Mouse (Mus musculus) heart, postnatal 0 days (tissue): ENCODE results near the gene Zfp697. TPM values are rescaled to one million over a fixed set of nuclear protein-coding genes. Genes with fewer than 3 reads are reported as not detected.

Source experiments
- ATAC-seq: fragments of 200-750 bp; cut with Nextera tagmentation; 2 replicates; pipeline ENCODE4 v1.8.0; 2017; ENCODE audit warnings: low read depth, moderate number of reproducible peaks, moderate library complexity; ENCODE audit not compliant: insufficient read depth
- DNase-seq: peaks from one replicate; pipeline ENCODE4 v3.0.0-alpha.2; 2016; ENCODE audit warnings: low spot score
- H3K27ac ChIP-seq: fragments of 300-500 bp; sonication (generic); 2 replicates; pipeline ENCODE4 v1.5.1; 2014; ENCODE audit warnings: low read depth, mild to moderate bottlenecking
- H3K27me3 ChIP-seq: fragments of 300-500 bp; sonication (generic); 2 replicates; pipeline ENCODE4 v1.6.1; 2014; ENCODE audit warnings: low read length, mixed read lengths; ENCODE audit not compliant: control insufficient read depth, insufficient read depth
- H3K36me3 ChIP-seq: fragments of 300-500 bp; sonication (generic); replicated peaks from 2 replicates; pipeline ENCODE4 v1.6.1; 2014; ENCODE audit warnings: low read length, mixed read lengths; ENCODE audit not compliant: control insufficient read depth, insufficient read depth
- H3K4me1 ChIP-seq: fragments of 300-500 bp; sonication (generic); 2 replicates; pipeline ENCODE4 v1.6.1; 2014; ENCODE audit warnings: antibody characterized with exemption; ENCODE audit not compliant: control insufficient read depth, insufficient read depth
- H3K4me2 ChIP-seq: fragments of 300-500 bp; sonication (generic); 2 replicates; pipeline ENCODE4 v1.6.1; 2014; ENCODE audit warnings: low read depth, mild to moderate bottlenecking, low read length, moderate library complexity
- H3K4me3 ChIP-seq: fragments of 300-500 bp; sonication (generic); 2 replicates; pipeline ENCODE4 v1.5.1; 2014; ENCODE audit warnings: low read depth, low read length
- H3K9ac ChIP-seq: fragments of 300-500 bp; sonication (generic); replicated peaks from 2 replicates; pipeline ENCODE4 v1.6.1; 2014; ENCODE audit warnings: low read depth, low read length, mixed read lengths
- H3K9me3 ChIP-seq: fragments of 300-500 bp; sonication (generic); replicated peaks from 2 replicates; pipeline ENCODE4 v1.6.1; 2016; ENCODE audit warnings: low read length; ENCODE audit not compliant: control insufficient read depth
- CTCF ChIP-seq: IDR thresholded peaks from 2 replicates; pipeline ENCODE4 v1.5.1; 2016; ENCODE audit warnings: antibody characterized with exemption, control low read depth, low read depth
- EP300 ChIP-seq: IDR thresholded peaks from 2 replicates; pipeline ENCODE4 v1.6.1; 2016; ENCODE audit warnings: antibody characterized with exemption, low read depth
- whole genome bisulfite sequencing: fragments of 180-500 bp; shearing (Covaris S2); extraction: QIAGEN DNeasy Blood & Tissue Kit; methylation state at CpG from one replicate; pipeline ENCODE4 v1.1.7; 2014; 5-methylcytosine and 5-hydroxymethylcytosine counted together
- polyA plus RNA-seq: library from polyadenylated mRNA; unstranded; fragments of >200 nt; fragmentation: Nextera tagmentation; extraction: Ambion mirVana; gene quantifications from 2 replicates; pipeline ENCODE4 v1.2.1, GENCODE M21; 2015
- total RNA-seq: library from RNA; depleted of rRNA; stranded (reverse); fragments of >200 nt; gene quantifications from 2 replicates; pipeline ENCODE4 v1.2.3, GENCODE M21; 2014; ENCODE audit warnings: low replicate concordance

Gene Zfp697
- total and polyA plus RNA-seq, 2 experiments from 2014 or later: 9.4 to 20.8 TPM

DNA sequence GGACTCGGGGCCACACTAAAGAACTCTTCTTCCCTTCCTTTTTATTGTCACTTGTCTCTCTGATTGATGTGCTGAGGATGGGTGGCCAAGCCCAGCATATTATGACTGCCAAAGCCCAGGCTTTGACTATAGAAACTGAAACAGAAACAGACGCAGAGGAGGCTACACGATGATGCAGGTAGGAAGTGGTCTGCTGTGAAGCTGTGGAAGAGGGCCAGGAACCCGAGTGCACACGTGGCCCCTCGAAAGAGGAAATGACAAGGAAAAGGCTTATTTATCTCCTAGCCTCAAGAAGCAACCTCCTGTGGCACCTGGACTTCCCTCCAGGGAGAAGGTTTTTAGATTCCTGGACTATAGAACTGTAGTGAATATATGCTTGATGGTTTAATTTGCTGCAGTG lies 34.2 kb upstream of the Zfp697 start:
- 55% methylated on average over 6 of the region's 6 CpGs for WGBS
- H3K4me3 ChIP-seq: no peak overlapping the region
- no peak overlapping the region for H3K27ac ChIP-seq
- H3K27me3 ChIP-seq: no peaks in the 10 kb centered on the region
- ATAC-seq (no peak), DNase-seq (no peak)
- no peaks in the 10 kb centered on the region for H3K4me1 ChIP-seq
- no peak overlapping the region; the same call in 1 of the 2 replicates for H3K4me2 ChIP-seq
- H3K36me3 ChIP-seq: no peaks in the 10 kb centered on the region
- TF ChIP-seq EP300: no peak
- no peak for TF ChIP-seq CTCF
- no peak overlapping the region for H3K9ac ChIP-seq
- H3K9me3 ChIP-seq: no peaks in the 10 kb centered on the region

DNA sequence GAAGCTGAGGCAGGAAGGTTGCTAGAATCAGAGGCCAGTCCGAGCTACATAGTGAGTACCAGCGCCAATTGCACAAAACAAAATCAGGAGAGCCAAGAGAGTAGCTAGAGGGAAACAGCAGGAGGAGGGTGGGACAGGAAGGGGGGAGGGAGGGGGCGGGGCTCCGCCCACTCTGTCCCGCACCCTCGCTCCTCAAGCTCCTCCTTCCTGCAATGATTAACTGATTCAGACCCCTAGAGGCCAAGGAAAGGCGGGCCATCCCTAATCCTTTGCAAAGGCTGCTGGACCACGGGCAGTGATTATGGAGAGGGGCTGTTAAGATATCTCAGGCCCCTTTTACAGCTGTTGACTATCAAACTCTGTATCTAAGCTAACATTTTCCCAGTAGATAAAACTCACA lies 33.6 kb upstream of the Zfp697 start:
- no peak for DNase-seq
- no peaks in the 10 kb centered on the region for H3K9me3 ChIP-seq
- H3K4me3 ChIP-seq: no peak overlapping the region
- no peak overlapping the region for H3K9ac ChIP-seq
- no peak overlapping the region for H3K27ac ChIP-seq
- H3K27me3 ChIP-seq: no peaks in the 10 kb centered on the region
- TF ChIP-seq CTCF: no peak
- no peak for TF ChIP-seq EP300
- H3K4me2 ChIP-seq: no peak overlapping the region
- no peaks in the 10 kb centered on the region for H3K36me3 ChIP-seq
- ATAC-seq: no peak
- 19% methylated on average over 7 of the region's 8 CpGs for WGBS
- H3K4me1 ChIP-seq: 0 out of 2 replicates have a peak, but pooled peaks cover 3% of the 10 kb centered on the region

- 33% methylated on average over 7 of the region's 7 CpGs for WGBS
- TF ChIP-seq CTCF: peak; percentile 53
- TF ChIP-seq EP300: no peak
These were observed 28.4 kb upstream of the Zfp697 start for GRCm38 (mm10) chr3:98353892-98354291.

GRCm38 (mm10) chr3:98355344-98356025 lies 26.8 kb upstream of the Zfp697 start:
- TF ChIP-seq EP300 (no peak), CTCF (no peak)
- H3K27ac ChIP-seq: no peak overlapping the region
- H3K36me3 ChIP-seq: no peaks in the 10 kb centered on the region
- ATAC-seq: no peak
- H3K9me3 ChIP-seq: no peaks in the 10 kb centered on the region
- H3K9ac ChIP-seq: no peak overlapping the region
- 0 out of 2 replicates have a peak, but pooled peaks cover 3% of the 10 kb centered on the region for H3K4me1 ChIP-seq
- H3K4me2 ChIP-seq: no peak overlapping the region
- 55% methylated on average over 10 of the region's 10 CpGs for WGBS
- H3K27me3 ChIP-seq: 0 out of 2 replicates have a peak, but pooled peaks cover 4% of the 10 kb centered on the region
- H3K4me3 ChIP-seq: no peak overlapping the region
- no peak for DNase-seq

More at GRCm38 (mm10) chr3:98353892-98354291, 28.4 kb upstream of the Zfp697 start:
- H3K36me3 ChIP-seq: no peaks in the 10 kb centered on the region
- H3K9ac ChIP-seq: no peak overlapping the region
- ATAC-seq: no peak
- no peaks in the 10 kb centered on the region for H3K9me3 ChIP-seq
- no peak overlapping the region for H3K4me2 ChIP-seq
- 0 out of 2 replicates have a peak, but pooled peaks cover 3% of the 10 kb centered on the region for H3K4me1 ChIP-seq
- H3K27ac ChIP-seq: no peak overlapping the region
- DNase-seq: peak; percentile 47
- 0 out of 2 replicates have a peak, but pooled peaks cover 4% of the 10 kb centered on the region for H3K27me3 ChIP-seq
- no peak overlapping the region for H3K4me3 ChIP-seq

DNA sequence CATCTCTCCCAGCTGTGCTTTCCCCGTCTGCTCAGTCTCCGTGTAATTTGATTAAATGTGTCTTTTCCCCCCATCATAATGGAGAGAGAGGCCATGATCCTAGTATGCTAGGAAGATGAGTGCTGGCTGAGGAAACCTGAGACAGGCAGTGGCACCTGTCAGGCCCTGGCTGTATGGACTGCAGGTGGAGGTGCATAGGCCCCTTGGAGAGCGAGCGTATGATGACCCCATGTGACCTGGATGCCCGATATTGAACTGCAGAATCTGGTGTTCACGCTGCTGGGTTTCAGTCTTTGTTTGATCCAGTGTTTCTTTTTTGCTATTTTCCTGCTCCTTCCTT lies 26.3 kb upstream of the Zfp697 start:
- Histone ChIP-seq H3K27me3 (0 out of 2 replicates have a peak, but pooled peaks cover 4% of the 10 kb centered on the region), H3K36me3 (no peaks in the 10 kb centered on the region), H3K4me2 (no peak overlapping the region), H3K27ac (no peak overlapping the region), H3K4me3 (no peak overlapping the region), H3K9ac (no peak overlapping the region), H3K9me3 (no peaks in the 10 kb centered on the region), H3K4me1 (0 out of 2 replicates have a peak, but pooled peaks cover 3% of the 10 kb centered on the region)
- WGBS: 69% methylated on average over 6 of the region's 6 CpGs
- DNase-seq (no peak), ATAC-seq (no peak)
- TF ChIP-seq EP300: no peak
- TF ChIP-seq CTCF: no peak
